Mouse (Mus musculus): ENCODE results near the gene Zfp281.

The Zfp281 gene

GRCm38 (mm10) chr1:136614748-136615440 is 9.8 kb upstream of the Zfp281 start:
- DNase-seq = no peak

- DNase-seq = no peak
Measured at GRCm38 (mm10) chr1:136617163-136617788, 7.4 kb upstream of the Zfp281 start.

GRCm38 (mm10) chr1:136618570-136618969 is 6.1 kb upstream of the Zfp281 start:
- no peak for DNase-seq

GRCm38 (mm10) chr1:136625019-136625895 is 556 bp downstream of the Zfp281 start:
- DNase-seq = peak; percentile 78

- DNase-seq = no peak
Measured at GRCm38 (mm10) chr1:136626141-136626540, 1.4 kb downstream of the Zfp281 start.

- DNase-seq = no peak
Measured at GRCm38 (mm10) chr1:136626756-136627155, 2.1 kb downstream of the Zfp281 start.

GRCm38 (mm10) chr1:136627591-136627990 is 2.9 kb downstream of the Zfp281 start:
- DNase-seq = no peak

GRCm38 (mm10) chr1:136632891-136633290 is 8.2 kb downstream of the Zfp281 start:
- no peak for DNase-seq

- no peak for DNase-seq
Measured at GRCm38 (mm10) chr1:136635644-136636043, 10.9 kb downstream of the Zfp281 start.

GRCm38 (mm10) chr1:136636946-136637345 is 12.2 kb downstream of the Zfp281 start:
- DNase-seq = no peak

GRCm38 (mm10) chr1:136637696-136638095 is 13.0 kb downstream of the Zfp281 start:
- no peak for DNase-seq

GRCm38 (mm10) chr1:136638211-136638610 is 13.5 kb downstream of the Zfp281 start:
- no peak for DNase-seq

- DNase-seq = no peak
Measured at GRCm38 (mm10) chr1:136638699-136639098, 14.0 kb downstream of the Zfp281 start.

GRCm38 (mm10) chr1:136639221-136639620 is 14.5 kb downstream of the Zfp281 start:
- DNase-seq = no peak

- DNase-seq = no peak
Measured at GRCm38 (mm10) chr1:136642701-136643100, 18.0 kb downstream of the Zfp281 start.

- no peak for DNase-seq
Measured at GRCm38 (mm10) chr1:136644486-136644885, 19.8 kb downstream of the Zfp281 start.

GRCm38 (mm10) chr1:136645849-136646625 is 21.3 kb downstream of the Zfp281 start:
- DNase-seq = no peak

- no peak for DNase-seq
Measured at GRCm38 (mm10) chr1:136652066-136652465, 27.4 kb downstream of the Zfp281 start.

GRCm38 (mm10) chr1:136653526-136653925 is 28.8 kb downstream of the Zfp281 start:
- DNase-seq = no peak

GRCm38 (mm10) chr1:136654385-136654784 is 29.7 kb downstream of the Zfp281 start:
- DNase-seq = no peak

GRCm38 (mm10) chr1:136656619-136657018 is 31.9 kb downstream of the Zfp281 start:
- peak; percentile 18 for DNase-seq

- no peak for DNase-seq
Measured at GRCm38 (mm10) chr1:136658456-136659227, 33.9 kb downstream of the Zfp281 start.

All from kidney, postnatal 10 days (tissue).